Mouse (Mus musculus) liver, adult 2 months (tissue): ENCODE data around the gene 2310050C09Rik.

ENCODE experiments used
- CTCF ChIP-seq: fragments of 200-500 bp; IDR thresholded peaks from 2 replicates; pipeline ENCODE4 v1.5.1; 2011; ENCODE audit warnings: low read depth, low read length, control low read depth
- POLR2A ChIP-seq: fragments of 200-500 bp; IDR thresholded peaks from 2 replicates; pipeline ENCODE4 v1.6.1; 2011; ENCODE audit warnings: low read length, control low read depth; ENCODE audit not compliant: insufficient read depth; ENCODE audit errors: extremely low read depth

DNA sequence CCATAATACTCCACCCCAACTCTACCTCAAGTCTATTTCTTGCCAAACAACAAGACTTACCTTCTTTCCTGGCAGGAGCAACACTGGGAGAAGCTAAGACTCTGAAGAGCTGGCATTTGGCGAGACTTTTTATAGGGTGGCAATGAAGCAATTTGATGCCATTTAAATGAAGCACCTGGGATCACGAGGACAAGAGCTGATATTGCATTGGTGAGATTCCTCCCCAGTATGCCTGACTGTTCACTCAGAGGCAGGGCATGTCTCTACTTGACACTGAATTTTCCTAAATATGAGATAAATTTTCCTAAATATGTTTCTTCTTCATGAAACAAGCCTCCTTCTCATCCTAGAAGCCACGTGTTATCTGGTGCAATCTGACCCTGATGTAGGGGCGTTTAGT is at the start of gene 2310050C09Rik:
- TF ChIP-seq CTCF (no peak), POLR2A (no peak)
